Mouse (Mus musculus): Measurements from ENCODE around the gene Erc1.

Gene Erc1

DNA sequence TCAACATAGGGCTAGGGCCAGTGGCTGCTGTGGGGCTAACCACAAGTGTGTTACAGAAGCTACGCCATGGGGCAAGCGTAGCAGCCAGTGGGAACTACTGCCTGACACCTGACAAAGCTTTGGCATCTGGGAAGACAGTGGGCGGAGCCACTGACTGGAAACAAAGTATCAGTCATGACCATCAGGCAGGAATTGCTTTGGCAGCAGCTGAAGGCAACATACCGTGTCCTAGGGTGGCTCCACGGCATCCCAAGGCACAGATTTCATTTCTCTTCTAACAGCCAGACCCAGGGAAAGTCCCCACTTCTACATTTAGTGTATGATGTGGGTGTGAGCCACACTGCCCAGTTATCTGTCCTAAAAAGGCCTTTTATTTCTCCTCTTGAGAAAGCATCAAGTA is 321.5 kb downstream of the Erc1 start:
- DNase-seq (ENCODE audit: low spot score in 2 of 2), result no peak

DNA sequence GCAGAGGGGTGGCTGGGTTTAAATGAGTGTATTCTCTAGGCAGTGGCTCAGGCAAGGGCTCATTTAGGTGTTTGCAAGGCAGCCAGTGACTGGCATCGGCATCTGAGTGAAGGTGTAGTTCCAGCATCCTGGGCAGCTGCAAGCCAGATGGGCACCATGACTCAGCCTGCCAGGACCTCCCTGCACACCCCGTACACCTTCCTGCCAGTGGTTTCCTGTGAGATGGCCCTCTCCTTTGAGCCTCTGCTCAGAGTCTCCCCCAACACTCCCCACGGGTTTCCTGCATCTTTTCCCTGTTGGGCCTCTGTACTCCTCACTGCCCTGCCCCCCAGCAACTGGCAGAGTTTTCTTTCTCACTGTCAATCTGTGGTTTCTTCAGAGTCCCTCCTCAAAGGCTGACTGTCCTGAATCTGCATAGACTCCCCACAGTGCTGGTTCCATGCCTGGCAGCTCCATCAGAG is 326.0 kb downstream of the Erc1 start:
- no peak for DNase-seq (ENCODE audit: low spot score in 2 of 2)

DNA sequence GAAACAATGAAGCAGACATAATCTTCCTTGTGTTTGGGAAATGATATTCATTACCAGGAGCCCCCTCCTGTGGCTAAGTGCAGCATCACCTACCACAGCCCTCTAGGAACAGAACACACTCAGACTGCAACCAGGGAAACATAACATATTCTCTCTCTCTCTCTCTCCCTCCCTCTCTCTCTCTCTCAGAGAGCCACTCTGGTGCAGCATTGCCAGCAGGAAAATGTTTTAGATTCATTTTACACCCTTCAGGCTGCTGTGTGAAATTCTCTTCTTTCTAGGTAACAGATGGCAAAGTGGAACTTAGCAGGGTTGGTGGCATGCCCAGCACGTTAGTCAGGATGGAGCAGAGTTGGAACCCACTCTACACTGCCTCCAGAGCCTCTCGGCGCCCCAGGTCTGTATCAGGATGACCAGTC is 326.5 kb downstream of the Erc1 start:
- DNase-seq (ENCODE audit: low spot score in 2 of 2), result no peak
